Mouse (Mus musculus): ENCODE data around the gene Mipol1. TPM values are rescaled to one million over a fixed set of nuclear protein-coding genes. Genes with fewer than 3 reads are reported as not detected.

Mipol1 gene
- polyA plus RNA-seq, 1 experiment from 2014 or later = 4.8 TPM

DNA sequence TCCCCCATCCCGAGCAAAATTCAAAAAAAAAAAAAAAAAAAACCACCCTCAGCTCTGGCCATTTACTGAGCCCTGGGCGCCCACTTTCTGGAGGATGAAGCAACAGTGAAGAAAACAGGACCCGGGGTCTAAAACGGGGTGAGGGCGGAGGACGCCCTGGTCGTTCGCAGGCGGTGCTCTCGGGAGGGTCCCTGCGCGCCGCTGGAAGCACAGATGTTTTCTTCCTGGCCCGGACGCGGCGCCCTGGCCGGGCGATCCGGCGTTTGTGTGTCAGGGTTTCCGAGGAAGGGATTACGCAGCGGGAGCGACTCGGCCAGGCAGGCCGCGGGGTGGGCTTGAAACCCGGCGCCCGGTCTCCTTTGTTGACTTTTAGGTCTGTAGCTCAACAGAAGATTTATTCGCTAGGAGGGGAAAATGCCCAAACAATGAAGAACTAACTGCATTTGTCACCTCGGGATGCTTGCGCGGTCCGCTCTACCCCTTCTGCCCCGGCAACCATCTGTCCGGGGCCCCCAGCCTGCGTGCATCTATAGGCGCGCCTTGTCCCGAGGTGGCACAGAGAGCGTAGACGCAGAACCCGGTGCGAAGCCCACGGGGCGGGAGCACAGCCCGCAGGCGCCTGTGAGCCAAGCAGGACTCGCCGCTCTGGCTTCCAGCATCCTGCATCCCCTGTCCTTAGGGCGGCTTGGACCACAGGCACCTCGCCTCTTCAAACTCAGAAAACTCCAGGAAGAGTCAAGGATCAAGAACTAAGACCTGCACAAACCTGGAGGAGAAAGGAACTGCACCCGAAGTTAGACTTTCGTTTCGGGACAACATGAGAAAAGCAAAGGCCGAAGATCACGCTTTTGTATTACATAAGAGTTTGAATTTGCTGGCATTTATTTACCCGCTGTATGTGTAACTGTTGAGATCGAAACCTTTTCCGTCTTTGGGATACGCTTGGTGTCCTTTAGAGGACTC lies 308.6 kb downstream of the Mipol1 start:
- H3K4me1 ChIP-seq (replicated peaks) = peaks cover 28% of the 10 kb centered on the region
- H3K9me3 ChIP-seq = no peaks in the 10 kb centered on the region
- H3K9ac ChIP-seq = 0 out of 2 replicates have a peak overlapping the region, but pooled peaks have one; percentile 12
- peaks cover 94% of the 10 kb centered on the region for H3K27me3 ChIP-seq
- peak overlapping the region; percentile 42 for H3K4me2 ChIP-seq
- H3K27ac ChIP-seq (replicated peaks) = no peak overlapping the region
- WGBS = under 1% methylated on average over 63 of the region's 63 CpGs
- 0 out of 2 replicates have a peak, but pooled peaks have one; percentile 43 for ATAC-seq (ENCODE audit: low read depth)
- no peaks in the 10 kb centered on the region for H3K36me3 ChIP-seq
- peak overlapping the region; percentile 27 for H3K4me3 ChIP-seq

DNA sequence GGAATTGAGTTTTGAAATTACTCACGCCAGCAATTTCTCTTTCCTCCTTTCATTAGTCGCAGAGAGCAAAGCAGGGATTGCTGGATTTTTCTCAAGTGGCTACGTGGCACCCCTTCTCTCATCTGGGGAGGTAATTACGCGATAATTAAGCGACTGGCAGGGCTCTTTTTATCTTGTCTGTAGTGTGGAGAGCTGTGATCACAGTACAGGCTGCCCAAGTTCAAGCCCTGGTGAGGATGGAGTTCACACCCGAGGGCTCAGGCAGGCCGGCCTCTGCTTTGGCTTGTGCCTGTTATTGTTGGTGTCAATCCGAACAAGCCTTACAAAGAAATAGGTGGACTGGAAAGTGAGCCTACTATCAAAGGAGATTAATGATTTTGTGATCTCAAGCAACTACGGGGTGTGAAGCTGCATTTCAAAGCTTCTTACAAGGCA lies 309.3 kb downstream of the Mipol1 start:
- 0% methylated on average over 10 of the region's 10 CpGs for WGBS
- Histone ChIP-seq H3K36me3 (no peaks in the 10 kb centered on the region), H3K4me3 (no peak overlapping the region), H3K27ac (replicated peaks) (no peak overlapping the region), H3K27me3 (peaks cover 94% of the 10 kb centered on the region), H3K4me1 (replicated peaks) (peaks cover 28% of the 10 kb centered on the region), H3K9me3 (no peaks in the 10 kb centered on the region), H3K9ac (no peak overlapping the region), H3K4me2 (0 out of 2 replicates have a peak overlapping the region, but pooled peaks have one; percentile 42)
- no peak for ATAC-seq (ENCODE audit: low read depth)

DNA sequence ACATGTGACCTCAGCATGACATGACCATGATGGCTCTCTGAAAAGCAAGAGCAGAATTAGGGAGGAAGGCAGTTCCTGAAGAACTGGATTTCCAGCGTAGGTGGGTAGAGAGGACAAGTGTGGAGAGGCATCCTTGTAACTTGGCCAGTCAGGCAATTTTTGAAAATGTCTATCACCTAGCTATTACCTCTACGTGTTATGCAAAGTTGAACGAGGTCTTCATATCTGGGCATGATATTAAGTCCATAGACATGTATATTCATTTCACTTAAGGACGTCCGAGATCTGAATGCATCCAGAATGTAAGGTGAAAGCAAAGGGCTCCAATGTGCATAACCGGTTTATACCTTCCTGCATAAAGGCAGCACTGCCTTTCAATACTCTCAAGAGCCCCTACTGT lies 310.9 kb downstream of the Mipol1 start:
- H3K36me3 ChIP-seq = no peaks in the 10 kb centered on the region
- WGBS = 4% methylated on average over 6 of the region's 6 CpGs
- peaks cover 93% of the 10 kb centered on the region for H3K27me3 ChIP-seq
- H3K9ac ChIP-seq = no peak overlapping the region
- no peak overlapping the region for H3K27ac ChIP-seq (replicated peaks)
- H3K4me2 ChIP-seq = no peak overlapping the region
- ATAC-seq (ENCODE audit: low read depth) = no peak
- no peak overlapping the region for H3K4me3 ChIP-seq
- peaks cover 31% of the 10 kb centered on the region for H3K4me1 ChIP-seq (replicated peaks)
- no peaks in the 10 kb centered on the region for H3K9me3 ChIP-seq

DNA sequence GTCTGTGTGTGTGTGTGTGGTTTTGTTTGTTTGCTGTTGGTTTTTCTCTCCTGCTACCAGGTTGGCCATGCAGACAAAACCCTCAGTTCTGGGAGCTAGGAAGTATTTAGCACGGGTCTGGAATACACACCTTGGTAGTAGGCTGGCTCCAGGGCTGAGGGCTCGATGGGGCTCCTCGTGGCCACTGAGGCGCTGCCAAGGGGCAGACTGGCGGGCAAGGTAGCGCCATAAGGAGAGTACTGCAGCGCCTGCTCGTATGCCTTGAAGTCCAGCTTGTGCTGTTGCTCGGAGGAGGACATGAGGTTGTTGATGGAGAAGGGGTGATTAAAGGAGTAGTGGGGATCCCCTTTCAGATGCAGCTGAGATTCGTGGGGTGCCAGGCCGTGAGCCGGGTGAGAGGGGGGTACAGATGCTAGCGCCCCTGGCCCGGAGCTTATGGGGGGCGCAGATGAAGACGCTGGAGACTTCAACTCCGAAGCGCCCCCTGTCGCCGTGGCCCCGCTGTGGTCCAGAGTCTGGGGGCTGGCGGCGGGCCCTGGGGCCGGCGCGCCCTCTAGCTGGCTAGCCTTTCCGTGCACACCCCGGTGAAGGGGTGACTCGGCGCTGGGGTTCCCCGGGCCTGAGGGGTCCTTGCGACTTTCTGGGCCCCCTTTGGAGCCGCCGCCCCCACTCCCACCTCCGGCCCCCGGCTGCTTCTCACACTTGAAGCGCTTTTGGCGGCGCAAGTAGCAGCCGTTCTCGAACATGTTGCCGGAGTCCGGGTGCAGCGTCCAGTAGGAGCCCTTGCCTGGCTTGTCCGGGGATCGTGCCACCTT lies 311.9 kb downstream of the Mipol1 start:
- H3K9me3 ChIP-seq = no peaks in the 10 kb centered on the region
- H3K9ac ChIP-seq = no peak overlapping the region
- ATAC-seq (ENCODE audit: low read depth) = peak; percentile 28; the same call in 1 of the 2 replicates

DNA sequence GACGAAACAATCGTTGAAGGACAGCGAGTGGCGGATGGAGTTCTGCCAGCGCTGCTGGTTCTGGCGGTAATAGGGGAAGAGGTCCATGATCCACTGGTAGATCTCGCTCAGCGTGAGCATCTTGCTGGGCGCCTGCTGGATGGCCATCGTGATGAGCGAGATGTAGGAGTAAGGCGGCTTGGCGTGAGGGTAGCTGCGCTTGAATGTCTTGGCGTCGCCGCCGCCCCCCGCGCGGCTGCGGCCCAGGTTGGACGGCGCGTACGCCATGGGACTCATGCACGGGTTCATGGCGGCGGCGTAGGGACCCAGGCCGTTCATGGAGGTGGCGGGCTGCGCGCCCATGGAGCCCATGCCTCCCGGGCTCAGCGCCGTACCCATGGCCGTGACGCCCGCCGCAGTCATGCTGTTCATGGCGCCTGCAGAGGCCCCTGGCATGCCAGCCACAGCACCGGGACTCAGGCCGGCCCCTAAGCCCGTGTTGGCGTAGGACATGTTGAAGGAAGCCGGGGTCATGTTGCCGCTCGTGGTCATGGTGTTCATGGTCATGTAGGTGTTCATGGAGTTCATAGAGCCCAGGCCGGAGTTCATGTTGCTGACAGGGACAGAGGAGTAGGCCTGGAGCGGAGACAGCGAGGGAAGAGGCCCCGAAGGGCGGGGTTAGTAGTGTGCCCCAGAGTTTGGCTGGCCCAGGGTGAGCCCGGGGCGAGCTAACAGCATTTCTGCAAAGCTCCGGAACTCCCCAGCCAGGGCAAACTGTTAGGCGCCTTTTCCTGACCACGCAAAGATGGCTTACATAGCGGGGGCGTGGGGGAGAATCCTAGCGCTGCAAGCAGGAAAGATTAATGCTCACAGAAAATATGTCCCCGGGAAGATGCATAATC lies 312.8 kb downstream of the Mipol1 start:
- Histone ChIP-seq H3K4me3 (peak overlapping the region; percentile 8; the same call in 1 of the 2 replicates), H3K4me2 (peak overlapping the region; percentile 26), H3K27ac (replicated peaks) (no peak overlapping the region), H3K9ac (no peak overlapping the region), H3K4me1 (replicated peaks) (peaks cover 36% of the 10 kb centered on the region), H3K27me3 (peaks cover 96% of the 10 kb centered on the region), H3K36me3 (no peaks in the 10 kb centered on the region), H3K9me3 (no peaks in the 10 kb centered on the region)
- ATAC-seq (ENCODE audit: low read depth) = no peak
- 1% methylated on average over 63 of the region's 63 CpGs for WGBS

More for the DNA sequence above, 311.9 kb downstream of the Mipol1 start:
- Histone ChIP-seq H3K27ac (replicated peaks) (no peak overlapping the region), H3K4me2 (peak overlapping the region; percentile 26; the same call in 1 of the 2 replicates), H3K27me3 (peaks cover 93% of the 10 kb centered on the region), H3K4me1 (replicated peaks) (peaks cover 36% of the 10 kb centered on the region), H3K36me3 (no peaks in the 10 kb centered on the region), H3K4me3 (peak overlapping the region; percentile 8; the same call in 1 of the 2 replicates)
- 2% methylated on average over 46 of the region's 46 CpGs for WGBS

DNA sequence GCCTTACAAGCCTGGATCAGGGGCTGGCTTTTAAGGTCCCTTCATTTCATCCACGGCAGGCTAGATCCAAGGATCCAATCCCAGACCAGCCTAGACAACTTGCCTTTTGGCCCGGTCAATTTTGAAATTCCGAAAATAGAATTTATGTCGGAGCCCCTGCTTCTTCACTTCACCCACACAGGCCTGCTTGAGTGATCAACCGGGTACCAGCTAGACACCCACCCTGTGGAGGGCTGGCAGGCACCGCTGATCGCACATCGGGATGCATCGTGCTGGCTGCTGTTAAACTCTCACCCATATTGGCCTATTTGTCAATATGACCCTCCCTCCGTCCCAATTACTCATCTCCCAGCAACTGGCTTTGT lies 313.4 kb downstream of the Mipol1 start:
- H3K9ac ChIP-seq = no peak overlapping the region
- 0 out of 2 replicates have a peak overlapping the region, but pooled peaks have one; percentile 26 for H3K4me2 ChIP-seq
- no peak for ATAC-seq (ENCODE audit: low read depth)
- H3K27me3 ChIP-seq = peaks cover 96% of the 10 kb centered on the region
- H3K9me3 ChIP-seq = no peaks in the 10 kb centered on the region
- H3K27ac ChIP-seq (replicated peaks) = no peak overlapping the region
- under 1% methylated on average over 10 of the region's 10 CpGs for WGBS
- no peaks in the 10 kb centered on the region for H3K36me3 ChIP-seq
- 0 out of 2 replicates have a peak overlapping the region, but pooled peaks have one; percentile 8 for H3K4me3 ChIP-seq
- H3K4me1 ChIP-seq (replicated peaks) = peaks cover 33% of the 10 kb centered on the region

DNA sequence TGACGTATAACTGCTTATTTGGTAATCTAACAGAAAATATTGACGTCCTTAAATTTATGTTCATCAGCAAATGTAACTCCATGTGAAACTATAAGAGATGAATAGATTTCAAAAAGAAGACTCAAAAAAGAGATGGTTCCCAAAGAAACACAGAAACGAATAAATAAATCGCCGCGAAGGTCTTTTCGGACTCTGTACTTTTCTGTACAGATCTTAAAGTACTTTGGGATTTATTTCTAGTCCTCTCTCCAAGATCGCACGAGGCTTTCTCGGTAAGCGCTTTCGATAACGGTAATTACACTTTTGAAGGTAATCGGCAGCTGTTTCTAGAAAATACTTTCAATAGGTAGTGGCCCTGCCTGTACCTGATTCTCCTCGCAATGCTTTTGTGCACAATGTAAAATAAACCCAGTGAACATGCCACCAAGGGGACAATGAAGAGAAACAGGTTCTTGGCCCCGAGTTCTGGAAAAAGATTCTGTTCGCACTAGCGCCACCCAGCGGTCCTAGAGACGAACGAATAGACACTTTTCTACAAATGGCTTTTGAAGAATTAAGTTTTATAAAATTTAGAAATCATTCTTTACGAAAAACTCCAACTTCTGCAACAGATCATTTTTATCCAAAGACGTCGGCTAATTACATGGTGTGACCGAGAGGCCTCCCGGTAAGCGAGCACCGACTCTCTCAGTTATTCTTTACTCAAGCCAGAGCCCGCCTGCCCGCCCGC lies 314.6 kb downstream of the Mipol1 start:
- Histone ChIP-seq H3K9me3 (no peaks in the 10 kb centered on the region), H3K9ac (no peak overlapping the region), H3K4me2 (peak overlapping the region; percentile 64), H3K27me3 (peaks cover 96% of the 10 kb centered on the region), H3K36me3 (no peaks in the 10 kb centered on the region), H3K4me3 (peak overlapping the region; percentile 43), H3K27ac (replicated peaks) (no peak overlapping the region), H3K4me1 (replicated peaks) (peaks cover 27% of the 10 kb centered on the region)
- no peak for ATAC-seq (ENCODE audit: low read depth)
- 2% methylated on average over 31 of the region's 31 CpGs for WGBS

DNA sequence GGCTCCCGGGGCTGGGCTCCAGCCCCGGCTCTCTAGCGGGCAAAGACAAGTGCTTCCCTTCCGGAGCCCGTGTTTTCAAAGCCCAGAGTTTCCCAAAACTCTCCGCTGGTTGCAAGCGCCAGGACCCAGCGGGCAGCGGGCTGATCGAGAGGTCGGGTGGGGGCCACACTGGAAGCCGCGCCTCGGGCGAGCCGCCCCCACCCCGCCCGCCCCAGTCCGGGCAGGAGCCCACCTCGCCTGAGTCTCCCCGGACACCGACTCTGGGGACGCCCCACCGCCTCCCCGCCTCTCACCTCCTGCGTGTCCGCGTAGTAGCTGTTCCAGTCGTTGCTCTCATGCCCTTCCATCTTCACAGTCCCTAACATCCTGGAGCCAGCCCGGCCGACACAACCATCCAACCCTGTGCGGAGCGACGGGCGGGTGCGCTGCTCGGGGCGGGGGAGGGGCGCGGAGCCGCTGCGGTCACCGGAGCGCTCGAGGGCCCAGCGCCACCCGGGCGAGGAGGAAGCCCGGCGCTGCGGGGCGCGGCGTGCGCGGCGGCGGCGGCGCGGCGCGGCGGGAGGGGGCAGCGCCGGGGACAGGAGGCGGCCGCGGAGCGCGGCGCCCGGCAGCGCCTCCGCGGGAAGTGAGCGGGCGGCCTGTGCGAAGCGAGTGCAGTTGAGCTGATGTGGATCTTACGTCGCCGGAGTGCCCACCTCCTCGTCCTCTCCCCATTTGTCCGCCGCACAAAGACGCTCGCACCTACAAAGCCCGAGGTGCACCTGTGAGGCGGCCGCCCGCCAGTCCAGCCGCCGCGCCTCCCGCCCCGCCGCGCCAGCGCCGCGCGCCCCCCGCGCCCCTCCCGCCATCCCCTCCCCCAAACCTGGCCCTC lies 315.4 kb downstream of the Mipol1 start:
- ATAC-seq (ENCODE audit: low read depth) = 0 out of 2 replicates have a peak, but pooled peaks have one; percentile 25
- Histone ChIP-seq H3K9ac (peak overlapping the region; percentile 43; the same call in 1 of the 2 replicates), H3K27me3 (peaks cover 99% of the 10 kb centered on the region), H3K9me3 (no peaks in the 10 kb centered on the region), H3K36me3 (no peaks in the 10 kb centered on the region), H3K4me2 (peak overlapping the region; percentile 64), H3K4me3 (peak overlapping the region; percentile 43), H3K27ac (replicated peaks) (no peak overlapping the region), H3K4me1 (replicated peaks) (peaks cover 27% of the 10 kb centered on the region)
- WGBS = under 1% methylated on average over 82 of the region's 106 CpGs

Measured in neural tube, embryonic 13.5 days (tissue).